Mouse (Mus musculus) heart, postnatal 0 days (tissue): Measurements from ENCODE around the gene Vps35. TPM values are rescaled to one million over a fixed set of nuclear protein-coding genes. Genes with fewer than 3 reads are reported as not detected.

Source experiments
- ATAC-seq: fragments of 200-750 bp; cut with Nextera tagmentation; 2 replicates; pipeline ENCODE4 v1.8.0; 2017; ENCODE audit warnings: low read depth, moderate number of reproducible peaks, moderate library complexity; ENCODE audit not compliant: insufficient read depth
- DNase-seq: peaks from one replicate; pipeline ENCODE4 v3.0.0-alpha.2; 2016; ENCODE audit warnings: low spot score
- H3K27ac ChIP-seq: fragments of 300-500 bp; sonication (generic); 2 replicates; pipeline ENCODE4 v1.5.1; 2014; ENCODE audit warnings: low read depth, mild to moderate bottlenecking
- H3K27me3 ChIP-seq: fragments of 300-500 bp; sonication (generic); 2 replicates; pipeline ENCODE4 v1.6.1; 2014; ENCODE audit warnings: low read length, mixed read lengths; ENCODE audit not compliant: control insufficient read depth, insufficient read depth
- H3K36me3 ChIP-seq: fragments of 300-500 bp; sonication (generic); replicated peaks from 2 replicates; pipeline ENCODE4 v1.6.1; 2014; ENCODE audit warnings: low read length, mixed read lengths; ENCODE audit not compliant: control insufficient read depth, insufficient read depth
- H3K4me1 ChIP-seq: fragments of 300-500 bp; sonication (generic); 2 replicates; pipeline ENCODE4 v1.6.1; 2014; ENCODE audit warnings: antibody characterized with exemption; ENCODE audit not compliant: control insufficient read depth, insufficient read depth
- H3K4me2 ChIP-seq: fragments of 300-500 bp; sonication (generic); 2 replicates; pipeline ENCODE4 v1.6.1; 2014; ENCODE audit warnings: low read depth, mild to moderate bottlenecking, low read length, moderate library complexity
- H3K4me3 ChIP-seq: fragments of 300-500 bp; sonication (generic); 2 replicates; pipeline ENCODE4 v1.5.1; 2014; ENCODE audit warnings: low read depth, low read length
- H3K9ac ChIP-seq: fragments of 300-500 bp; sonication (generic); replicated peaks from 2 replicates; pipeline ENCODE4 v1.6.1; 2014; ENCODE audit warnings: low read depth, low read length, mixed read lengths
- H3K9me3 ChIP-seq: fragments of 300-500 bp; sonication (generic); replicated peaks from 2 replicates; pipeline ENCODE4 v1.6.1; 2016; ENCODE audit warnings: low read length; ENCODE audit not compliant: control insufficient read depth
- CTCF ChIP-seq: IDR thresholded peaks from 2 replicates; pipeline ENCODE4 v1.5.1; 2016; ENCODE audit warnings: antibody characterized with exemption, control low read depth, low read depth
- EP300 ChIP-seq: IDR thresholded peaks from 2 replicates; pipeline ENCODE4 v1.6.1; 2016; ENCODE audit warnings: antibody characterized with exemption, low read depth
- WGBS: fragments of 180-500 bp; shearing (Covaris S2); extraction: QIAGEN DNeasy Blood & Tissue Kit; methylation state at CpG from one replicate; pipeline ENCODE4 v1.1.7; 2014; 5-methylcytosine and 5-hydroxymethylcytosine counted together
- polyA plus RNA-seq: library from polyadenylated mRNA; unstranded; fragments of >200 nt; fragmentation: Nextera tagmentation; extraction: Ambion mirVana; gene quantifications from 2 replicates; pipeline ENCODE4 v1.2.1, GENCODE M21; 2015
- total RNA-seq: library from RNA; depleted of rRNA; stranded (reverse); fragments of >200 nt; gene quantifications from 2 replicates; pipeline ENCODE4 v1.2.3, GENCODE M21; 2014; ENCODE audit warnings: low replicate concordance

Gene Vps35
- total and polyA plus RNA-seq, 2 experiments from 2014 or later, result 77.2 to 82.3 TPM

DNA sequence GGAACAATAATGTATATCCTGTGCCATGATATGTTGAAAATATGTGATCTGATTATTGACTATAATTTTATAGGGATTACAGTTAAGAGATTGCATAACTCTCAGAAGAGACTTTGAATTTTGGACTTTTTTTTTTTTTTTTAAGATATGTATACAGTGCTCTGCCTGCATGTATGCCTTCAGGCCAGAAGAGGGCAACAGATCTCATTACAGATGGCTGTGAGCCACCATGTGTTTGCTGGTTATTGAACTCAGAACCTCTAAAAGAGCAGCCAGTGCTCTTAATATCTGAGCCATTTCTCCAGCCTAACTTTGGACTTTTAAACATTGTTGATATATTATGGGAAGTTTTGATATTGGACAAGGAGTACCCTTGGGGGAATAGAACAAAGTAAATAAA, 12.1 kb upstream of the Vps35 start:
- peaks cover 20% of the 10 kb centered on the region for H3K36me3 ChIP-seq
- no peak for DNase-seq
- ATAC-seq, result peak; percentile 53; the same call in 1 of the 2 replicates
- no peak overlapping the region for H3K27ac ChIP-seq
- H3K27me3 ChIP-seq, result no peaks in the 10 kb centered on the region
- H3K4me2 ChIP-seq, result no peak overlapping the region
- no peak overlapping the region for H3K4me3 ChIP-seq
- H3K4me1 ChIP-seq, result no peaks in the 10 kb centered on the region
- H3K9ac ChIP-seq, result no peak overlapping the region
- no peaks in the 10 kb centered on the region for H3K9me3 ChIP-seq
- TF ChIP-seq CTCF, result peak; percentile 68
- TF ChIP-seq EP300, result no peak

GRCm38 (mm10) chr8:85308564-85308963, 9.0 kb upstream of the Vps35 start:
- no peaks in the 10 kb centered on the region for H3K27me3 ChIP-seq
- H3K4me3 ChIP-seq, result no peak overlapping the region
- peaks cover 47% of the 10 kb centered on the region for H3K36me3 ChIP-seq
- no peak for DNase-seq
- no peak for ATAC-seq
- TF ChIP-seq CTCF (no peak), EP300 (no peak)
- H3K4me1 ChIP-seq, result no peaks in the 10 kb centered on the region
- no peak overlapping the region for H3K4me2 ChIP-seq
- H3K27ac ChIP-seq, result no peak overlapping the region
- 94% methylated on average over 2 of the region's 2 CpGs for WGBS
- H3K9me3 ChIP-seq, result no peaks in the 10 kb centered on the region
- no peak overlapping the region for H3K9ac ChIP-seq

DNA sequence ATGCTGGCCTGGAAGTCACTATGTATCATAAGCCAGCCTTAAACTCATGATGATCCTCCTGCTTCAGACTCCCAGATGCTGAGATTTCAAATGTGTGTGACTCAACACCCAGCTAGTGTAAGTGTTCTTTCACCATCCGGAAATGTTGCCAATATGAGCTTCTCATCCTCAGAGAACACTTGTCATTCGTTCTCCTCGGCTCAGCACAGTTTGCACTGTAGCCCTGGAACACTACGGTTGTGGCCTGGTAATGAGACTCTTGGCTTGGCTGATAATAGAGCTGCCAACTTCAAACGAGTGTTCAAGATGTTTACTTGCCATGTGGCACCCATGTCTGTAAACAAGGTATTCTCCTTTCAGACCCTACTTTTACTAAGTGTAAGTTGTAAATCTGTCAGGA, 3.9 kb upstream of the Vps35 start:
- H3K27ac ChIP-seq, result no peak overlapping the region
- no peak overlapping the region for H3K4me2 ChIP-seq
- H3K9ac ChIP-seq, result no peak overlapping the region
- WGBS, result 74% methylated on average over 5 of the region's 5 CpGs
- peaks cover 11% of the 10 kb centered on the region for H3K4me1 ChIP-seq
- no peaks in the 10 kb centered on the region for H3K27me3 ChIP-seq
- no peak for DNase-seq
- H3K9me3 ChIP-seq, result no peaks in the 10 kb centered on the region
- peaks cover 53% of the 10 kb centered on the region for H3K36me3 ChIP-seq
- H3K4me3 ChIP-seq, result no peak overlapping the region
- no peak for ATAC-seq
- TF ChIP-seq CTCF (no peak), EP300 (no peak)

- H3K9me3 ChIP-seq, result no peaks in the 10 kb centered on the region
- WGBS, result 88% methylated on average over 3 of the region's 3 CpGs
- ATAC-seq, result no peak
- no peak overlapping the region for H3K9ac ChIP-seq
- no peaks in the 10 kb centered on the region for H3K27me3 ChIP-seq
- H3K4me3 ChIP-seq, result no peak overlapping the region
- DNase-seq, result no peak
- H3K4me1 ChIP-seq, result peaks cover 17% of the 10 kb centered on the region
- H3K4me2 ChIP-seq, result no peak overlapping the region
- peaks cover 47% of the 10 kb centered on the region for H3K36me3 ChIP-seq
- no peak overlapping the region for H3K27ac ChIP-seq
- TF ChIP-seq CTCF (no peak), EP300 (no peak)
These were observed 3.3 kb upstream of the Vps35 start for GRCm38 (mm10) chr8:85302931-85303330.

DNA sequence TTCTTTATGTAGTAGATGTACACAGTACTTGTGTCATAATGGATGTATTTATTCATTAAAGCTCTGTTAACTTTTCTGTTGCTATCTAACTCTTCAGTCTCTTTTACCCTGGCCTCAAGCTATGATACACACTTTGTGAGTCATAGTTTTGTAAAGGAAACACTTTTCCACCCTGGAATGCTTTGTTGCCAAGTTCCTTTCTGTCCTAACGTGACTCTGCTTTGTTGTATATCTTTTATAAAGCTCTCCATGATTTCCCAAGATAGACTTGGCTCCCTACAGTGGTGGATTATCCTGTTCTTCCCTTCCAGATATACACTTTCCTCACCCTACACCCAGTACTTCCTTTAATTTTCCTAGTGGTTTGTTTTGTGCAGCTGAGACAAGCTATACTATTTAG, 2.3 kb upstream of the Vps35 start:
- H3K9me3 ChIP-seq, result no peaks in the 10 kb centered on the region
- no peak for TF ChIP-seq EP300
- no peak for TF ChIP-seq CTCF
- DNase-seq, result no peak
- peaks cover 41% of the 10 kb centered on the region for H3K36me3 ChIP-seq
- no peak overlapping the region for H3K4me3 ChIP-seq
- no peak overlapping the region for H3K4me2 ChIP-seq
- H3K4me1 ChIP-seq, result peaks cover 21% of the 10 kb centered on the region
- H3K27me3 ChIP-seq, result no peaks in the 10 kb centered on the region
- ATAC-seq, result no peak
- no peak overlapping the region for H3K27ac ChIP-seq
- WGBS, result 15% methylated on average over 1 of the region's 1 CpGs
- H3K9ac ChIP-seq, result no peak overlapping the region
